Mouse (Mus musculus): ENCODE results near the gene Lrrc73. TPM values are rescaled to one million over a fixed set of nuclear protein-coding genes. Genes with fewer than 3 reads are reported as not detected.

The Lrrc73 gene
- 1 to 10 TPM; 6.0 to 7.9 TPM for total RNA-seq (2021)
- long read RNA-seq, experiment 1 = 0 reads
- long read RNA-seq, experiment 2, transcript Lrrc73-204 (6 exons, 2,010 nt) = major isoform, 5 of 6 reads
- long read RNA-seq, experiment 2, partial matches to known transcripts = 1 of 6 reads
- long read RNA-seq, experiment 2, other reads (novel, unspliced or antisense) = 0 of 6 reads

DNA sequence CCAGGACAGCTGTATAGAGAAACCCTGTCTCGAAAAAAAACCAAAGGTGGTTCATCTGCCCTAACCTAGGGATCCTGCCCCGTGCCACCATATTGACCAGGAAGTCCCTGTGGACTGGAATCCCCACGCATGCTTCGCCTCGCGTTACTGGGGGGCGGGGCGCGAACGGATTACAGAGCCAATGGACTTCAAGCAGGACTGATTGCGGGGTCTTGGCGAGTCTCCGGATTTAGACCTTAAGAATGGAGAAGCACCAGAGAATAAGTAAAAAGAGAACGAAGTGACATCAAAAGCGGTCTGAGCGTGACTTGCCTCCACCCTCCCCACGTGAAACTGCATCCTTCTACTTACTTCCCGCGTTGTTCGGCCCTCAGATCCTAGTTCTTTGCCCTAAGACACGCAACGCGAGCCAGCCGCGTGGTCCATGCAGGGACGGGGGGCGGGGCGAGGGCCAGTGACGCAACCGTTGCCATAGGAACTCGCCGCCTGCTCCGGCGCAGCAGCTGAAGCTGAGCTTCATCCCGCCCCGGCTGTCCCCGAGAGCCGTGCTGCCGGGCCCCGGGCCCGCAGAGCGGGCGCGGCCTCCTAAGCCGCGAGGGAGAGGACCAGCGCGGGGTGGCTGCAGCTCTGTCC, at the start of gene Lrrc73:
Lrrc73 (plus strand) TSS at position 80 of the 633 bp plus-strand sequence.
- DNase-seq (ENCODE audit: low spot score in 2 of 2) = peak; percentile 91 to 93

DNA sequence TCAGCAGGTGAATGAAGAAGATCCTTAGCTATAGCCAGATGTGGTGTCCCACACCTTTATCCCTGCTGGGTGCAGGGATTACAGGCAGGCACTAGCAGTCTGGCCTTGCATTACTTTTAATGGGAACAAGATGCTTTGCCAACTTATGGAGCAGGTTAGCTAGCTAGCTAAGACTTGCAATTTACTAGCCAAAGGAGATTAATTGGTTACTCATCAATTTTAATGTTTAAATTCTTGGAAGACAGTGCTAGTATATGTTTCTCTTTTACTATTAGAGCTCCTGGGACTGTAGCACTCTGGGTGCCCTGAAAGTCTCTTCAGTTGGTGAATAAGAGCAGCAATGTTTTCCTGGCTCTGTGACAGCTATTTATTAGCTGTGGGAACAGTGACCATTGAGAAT, 46.7 kb upstream of the Lrrc73 start:
- no peak for DNase-seq (ENCODE audit: low spot score in 2 of 2)

DNA sequence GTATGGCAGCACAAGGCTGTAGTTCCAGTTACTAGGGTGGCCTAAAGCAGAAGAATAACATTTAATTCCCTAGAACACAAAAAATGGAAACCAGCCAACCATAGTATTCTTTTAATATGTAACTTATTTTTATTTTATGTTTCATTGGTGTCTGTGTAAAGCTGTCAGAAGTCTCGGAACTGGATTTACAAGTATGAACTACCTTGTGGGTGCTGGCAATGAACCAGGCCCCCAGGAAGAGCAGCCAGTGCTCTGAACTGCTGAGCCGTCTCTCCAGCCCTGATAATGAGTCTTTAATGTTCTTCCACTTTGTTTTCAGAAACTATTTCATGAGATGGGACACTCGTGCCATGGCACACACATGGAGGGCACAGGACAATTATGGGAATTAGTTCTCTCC, 42.8 kb upstream of the Lrrc73 start:
- DNase-seq (ENCODE audit: low spot score in 2 of 2) = no peak

DNA sequence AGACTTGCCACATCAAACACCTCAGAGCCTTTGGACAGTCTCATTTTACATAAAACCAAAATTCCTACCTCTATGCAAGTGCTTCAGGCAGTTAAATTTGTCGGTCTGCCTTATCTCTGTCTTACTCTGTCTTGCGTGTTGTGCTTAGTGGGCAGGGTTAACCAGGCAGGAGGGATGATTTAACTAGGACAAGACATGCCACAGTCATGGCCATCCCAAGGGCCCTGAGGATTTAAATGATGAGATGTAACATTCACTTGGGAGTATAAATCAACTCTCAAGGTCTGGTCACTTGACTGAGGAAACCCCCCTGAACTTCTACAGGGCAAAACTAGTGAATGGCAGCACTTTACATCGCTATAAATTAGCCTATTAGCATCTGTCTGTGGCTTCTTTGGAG, 31.7 kb upstream of the Lrrc73 start:
- DNase-seq (ENCODE audit: low spot score in 2 of 2) = no peak

DNA sequence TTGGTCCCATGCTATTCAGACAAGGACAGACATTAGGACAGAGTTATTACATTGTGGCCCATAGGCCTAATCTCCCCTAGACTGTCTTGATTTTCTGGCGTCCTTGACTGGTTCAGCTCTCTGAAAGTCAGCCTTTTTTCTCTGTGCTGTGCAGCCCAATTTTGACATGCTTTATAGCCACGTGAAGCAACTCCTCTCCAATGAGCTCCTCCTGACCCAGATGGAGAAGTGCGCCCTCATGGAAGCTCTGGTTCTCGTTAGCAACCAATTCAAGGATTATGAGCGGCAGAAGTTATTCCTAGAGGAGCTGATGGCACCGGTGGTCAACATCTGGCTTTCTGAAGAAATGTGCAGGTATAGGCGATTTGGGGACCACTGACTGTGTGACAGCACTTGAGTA, 25.8 kb upstream of the Lrrc73 start:
- peak in 1 of 2 experiments; percentile 45 for DNase-seq (ENCODE audit: low spot score in 2 of 2)

DNA sequence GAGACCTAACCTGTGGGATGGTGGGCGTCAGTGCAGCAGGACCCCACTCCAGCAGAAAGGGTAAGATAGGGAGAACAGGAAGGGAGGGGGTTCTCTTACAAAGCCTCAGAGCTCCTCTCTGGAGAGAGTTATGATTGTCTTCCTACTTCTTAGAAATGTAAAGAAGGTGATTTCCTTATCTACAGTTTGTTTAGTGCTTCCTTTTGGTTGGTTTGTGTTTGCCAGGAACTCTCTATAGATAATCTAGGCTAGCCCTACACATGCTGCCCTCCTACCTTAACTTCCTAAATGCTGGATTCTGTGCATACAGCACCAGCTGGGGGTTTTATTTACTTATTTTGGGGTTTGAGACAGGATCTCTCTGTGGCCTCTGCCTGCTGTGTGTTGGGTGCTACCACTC, 17.3 kb upstream of the Lrrc73 start:
- DNase-seq (ENCODE audit: low spot score in 2 of 2) = no peak

DNA sequence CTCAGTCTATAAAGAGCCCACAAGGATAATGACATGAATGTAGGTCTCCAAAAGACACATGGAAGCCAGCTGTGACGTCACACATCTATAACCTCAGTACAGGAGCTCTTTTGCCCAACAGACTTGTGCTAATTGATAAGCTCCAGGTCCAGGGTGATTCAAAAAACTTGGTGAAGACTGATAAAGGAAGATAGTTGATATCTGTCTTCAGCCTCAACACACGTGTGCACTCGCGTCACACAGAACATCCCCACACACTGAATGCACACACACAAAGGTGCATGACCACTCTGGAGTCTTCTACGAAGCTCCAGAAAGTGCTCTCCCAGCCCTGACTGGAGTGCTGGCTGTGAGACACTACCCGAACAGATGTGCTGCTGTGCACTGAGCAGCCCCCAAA, 16.3 kb upstream of the Lrrc73 start:
- DNase-seq (ENCODE audit: low spot score in 2 of 2) = no peak

DNA sequence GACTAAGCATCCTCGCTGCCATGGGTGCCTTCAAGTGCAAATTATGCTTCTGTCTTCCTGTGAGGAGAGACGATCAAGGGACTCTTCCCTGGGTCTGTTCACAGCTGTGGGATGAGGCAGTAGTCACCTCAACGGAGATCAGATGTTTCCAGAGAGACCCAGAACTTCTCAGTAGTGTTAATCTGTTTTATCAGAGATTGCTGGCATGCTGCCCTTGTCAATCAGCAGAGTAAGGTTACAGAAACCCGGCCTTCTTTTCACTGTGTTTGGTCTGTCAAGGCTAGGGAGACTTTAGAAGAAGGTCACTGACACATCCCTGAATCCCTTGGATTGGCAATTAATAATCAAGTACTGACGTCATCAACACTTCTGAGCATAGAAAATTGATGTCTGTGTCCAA, 15.9 kb upstream of the Lrrc73 start:
- DNase-seq (ENCODE audit: low spot score in 2 of 2) = peak in 1 of 2 experiments; percentile 37

DNA sequence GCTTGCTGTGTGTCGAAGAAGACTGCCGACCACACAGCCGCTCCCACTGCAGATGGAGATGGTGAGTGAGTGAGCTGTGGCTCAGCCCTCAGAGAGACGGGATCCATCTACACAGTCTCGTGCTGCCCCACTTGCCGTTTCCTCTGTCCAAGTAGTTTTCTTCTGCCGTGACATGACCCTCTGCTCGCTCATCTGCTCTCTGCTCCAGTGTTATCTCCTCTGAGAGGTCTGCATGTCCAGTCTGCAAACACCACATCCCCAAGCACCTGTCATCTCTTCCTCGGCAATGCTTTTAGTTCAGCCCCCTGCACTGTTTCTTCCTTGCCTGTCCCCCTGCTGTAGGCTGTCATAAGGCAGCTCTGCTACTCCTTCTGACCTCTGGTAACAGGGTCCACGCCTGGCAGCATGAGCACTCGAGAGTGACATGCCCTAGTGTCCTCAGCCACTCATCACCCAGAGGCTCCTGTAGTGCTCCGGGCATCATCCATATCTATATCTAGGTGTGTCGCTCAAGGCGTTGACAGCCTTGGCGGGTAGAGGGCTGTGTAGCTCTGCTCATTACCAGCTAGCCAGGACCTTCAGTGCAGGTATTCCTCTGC, 13.7 kb upstream of the Lrrc73 start:
- DNase-seq (ENCODE audit: low spot score in 2 of 2) = no peak

DNA sequence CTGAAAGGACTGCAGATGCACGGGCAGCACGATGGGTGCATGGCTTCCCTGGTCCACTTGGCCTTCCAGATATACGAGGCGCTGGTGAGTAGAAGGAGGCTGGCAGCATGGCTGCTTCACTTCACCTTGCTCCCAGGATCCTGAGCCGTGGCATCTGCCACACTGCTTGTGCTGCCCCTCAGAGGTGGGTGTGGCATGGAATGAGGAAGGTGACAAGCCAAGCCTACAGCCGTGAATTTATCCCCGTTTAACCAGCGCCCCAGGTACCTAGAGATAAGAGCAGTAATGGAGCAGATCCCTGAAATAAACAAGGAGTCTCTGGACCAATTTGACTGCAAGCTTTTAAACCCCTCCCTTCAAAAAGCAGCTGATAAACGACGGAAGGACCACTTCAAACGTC, 11.9 kb upstream of the Lrrc73 start:
- DNase-seq (ENCODE audit: low spot score in 2 of 2) = no peak

DNA sequence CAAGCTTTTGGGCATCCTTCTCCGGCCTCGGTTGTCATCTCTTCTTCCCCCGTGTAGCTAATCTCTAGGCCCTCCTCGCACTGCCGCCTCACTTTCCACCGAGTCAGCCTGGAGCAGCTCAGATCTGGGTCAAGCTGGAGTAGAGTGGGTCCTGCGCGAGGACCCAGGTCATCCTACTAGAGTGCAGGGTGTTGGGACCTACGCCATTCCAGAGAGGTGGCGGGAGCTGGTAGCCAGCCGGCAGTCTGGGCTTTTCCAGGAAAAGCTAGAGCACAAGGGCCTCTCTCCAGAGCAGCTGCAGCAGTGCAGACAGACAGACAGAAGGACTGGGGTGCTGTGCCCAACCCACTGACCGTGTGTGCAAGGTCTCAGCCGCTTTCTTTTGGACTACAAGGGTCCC, 11.1 kb upstream of the Lrrc73 start:
- DNase-seq (ENCODE audit: low spot score in 2 of 2) = no peak

DNA sequence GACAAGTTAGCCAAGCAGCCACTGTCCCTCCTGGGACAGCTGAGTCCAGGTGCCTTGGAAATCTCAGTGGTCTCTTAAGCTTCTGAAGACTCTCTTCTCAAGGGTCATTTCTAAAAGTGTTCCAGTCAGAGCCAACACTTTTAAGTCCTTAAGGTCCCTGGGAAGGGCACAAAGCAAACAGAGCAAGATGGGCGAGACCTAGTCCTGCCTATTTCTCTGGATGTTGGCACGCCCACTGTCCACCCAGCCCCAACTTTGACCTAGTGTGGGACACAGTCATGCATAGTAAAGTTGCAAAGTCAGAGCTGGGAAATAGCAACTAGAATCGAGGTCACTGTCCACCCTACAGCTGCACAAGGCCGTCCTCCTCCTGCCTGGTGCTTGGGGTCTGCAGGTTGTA, 10.3 kb upstream of the Lrrc73 start:
- no peak for DNase-seq (ENCODE audit: low spot score in 2 of 2)

DNA sequence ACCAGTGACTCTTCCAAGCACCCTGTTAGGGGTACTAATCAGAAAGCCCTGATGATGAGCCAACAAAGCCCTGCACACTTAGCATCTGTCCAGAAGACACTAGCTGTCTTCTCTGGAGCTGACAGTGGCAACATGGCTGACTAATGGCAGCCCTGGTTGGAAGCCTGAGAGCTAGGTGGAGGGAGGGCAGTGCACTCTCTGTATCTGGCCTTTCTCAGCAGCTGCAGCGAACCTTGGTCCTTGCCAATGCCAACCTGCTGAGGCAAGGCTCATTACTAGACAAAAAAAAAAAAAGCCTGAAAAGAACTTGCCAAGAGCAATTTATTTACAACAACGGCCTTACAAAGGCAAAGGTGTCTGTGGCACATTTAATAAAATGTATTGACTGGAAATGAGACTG, 9.7 kb upstream of the Lrrc73 start:
- no peak for DNase-seq (ENCODE audit: low spot score in 2 of 2)

DNA sequence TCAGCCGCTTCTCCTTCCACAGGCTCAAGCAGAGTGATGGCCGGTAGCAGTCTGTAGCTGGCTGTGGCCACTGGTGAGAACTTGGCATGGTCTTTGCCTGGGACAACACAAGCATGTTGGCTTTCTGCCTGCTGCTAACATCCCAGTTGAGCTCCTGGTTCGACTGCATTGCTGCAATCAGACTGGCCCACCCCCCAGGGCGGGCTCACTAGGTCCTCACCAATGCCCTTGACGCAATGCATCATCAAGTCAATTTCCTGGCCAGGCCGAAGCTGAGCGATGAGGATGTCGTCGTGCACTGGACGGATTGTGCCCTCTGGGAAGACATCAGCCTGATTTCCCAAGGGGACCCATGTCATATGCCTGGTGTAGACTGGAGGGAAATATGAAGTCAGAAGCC, 8.8 kb upstream of the Lrrc73 start:
- DNase-seq (ENCODE audit: low spot score in 2 of 2) = peak in 1 of 2 experiments; percentile 57

DNA sequence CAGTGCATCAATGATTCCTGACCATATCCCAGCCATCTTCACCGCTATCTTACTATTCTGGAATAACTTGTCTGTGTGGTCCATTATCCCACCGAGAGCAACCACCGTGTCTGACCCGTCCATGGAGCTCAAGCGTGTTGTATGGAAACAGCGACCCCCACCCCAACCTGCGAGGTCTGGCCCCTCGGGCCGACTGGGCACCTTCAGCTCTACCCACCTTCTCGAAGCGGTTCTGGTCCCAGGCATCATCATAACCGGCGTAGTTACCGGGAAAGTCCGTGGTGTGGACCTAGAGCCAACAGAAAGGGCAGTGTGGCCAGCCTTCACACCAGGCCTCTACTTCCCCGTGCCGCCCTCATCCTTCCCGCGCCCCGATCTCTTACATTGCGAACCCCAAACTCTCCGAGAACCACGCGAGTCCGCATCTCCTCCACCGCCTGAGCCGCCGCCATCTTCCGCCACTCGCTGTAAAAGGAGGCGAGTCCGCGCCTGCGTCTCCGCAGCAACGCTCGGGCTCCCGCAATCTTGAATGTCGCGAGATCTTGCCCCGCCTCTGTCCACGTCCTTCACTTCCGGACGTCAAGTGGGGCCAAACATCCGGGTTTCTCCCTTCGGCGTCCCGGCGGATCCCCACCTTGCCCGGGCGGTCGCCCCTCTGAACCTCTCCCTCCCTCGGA, 5.7 kb upstream of the Lrrc73 start, which contains the start of the genes Polr1c and Yipf3:
Polr1c (minus strand) TSS at position 543 of the 677 bp plus-strand sequence.
Yipf3 (plus strand) TSS at position 569 of the 677 bp plus-strand sequence.
- DNase-seq (ENCODE audit: low spot score in 2 of 2) = peak; percentile 92 to 93

DNA sequence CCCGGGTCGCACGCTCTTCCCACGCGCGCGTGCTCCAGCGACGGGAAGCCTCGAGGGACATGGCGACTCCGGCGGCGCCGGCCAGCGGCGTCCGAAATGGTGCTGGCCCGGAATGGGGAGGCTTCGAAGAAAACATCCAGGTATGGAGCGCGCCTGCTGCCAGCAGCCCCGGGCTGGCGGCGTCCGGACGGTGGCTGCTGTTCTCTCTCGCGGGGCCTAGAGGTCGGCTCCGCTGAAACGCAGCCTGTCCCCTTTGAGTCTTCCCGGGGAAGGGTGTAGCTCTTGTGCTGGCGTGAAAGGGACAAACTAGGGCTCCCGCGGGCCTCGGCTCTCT, 5.2 kb upstream of the Lrrc73 start:
- DNase-seq (ENCODE audit: low spot score in 2 of 2) = peak in 1 of 2 experiments; percentile 38

DNA sequence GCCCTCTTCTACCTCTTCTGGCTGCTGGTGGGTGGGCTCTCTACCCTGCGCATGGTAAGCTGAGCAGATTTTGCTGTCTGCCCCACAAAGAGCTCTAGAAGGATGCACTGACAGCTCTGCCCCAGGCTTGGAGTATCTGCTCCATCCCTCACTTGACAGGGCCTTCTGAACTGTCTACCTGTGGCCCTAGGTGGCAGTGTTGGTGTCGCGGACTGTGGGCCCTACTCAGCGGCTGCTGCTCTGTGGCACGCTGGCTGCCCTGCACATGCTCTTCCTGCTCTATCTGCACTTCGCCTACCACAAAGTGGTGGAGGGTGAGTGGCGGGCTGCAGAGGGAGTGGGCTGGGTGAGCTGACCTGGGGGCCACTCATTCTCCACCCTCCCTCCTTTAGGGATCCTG, 2.2 kb upstream of the Lrrc73 start:
- DNase-seq (ENCODE audit: low spot score in 2 of 2) = no peak

DNA sequence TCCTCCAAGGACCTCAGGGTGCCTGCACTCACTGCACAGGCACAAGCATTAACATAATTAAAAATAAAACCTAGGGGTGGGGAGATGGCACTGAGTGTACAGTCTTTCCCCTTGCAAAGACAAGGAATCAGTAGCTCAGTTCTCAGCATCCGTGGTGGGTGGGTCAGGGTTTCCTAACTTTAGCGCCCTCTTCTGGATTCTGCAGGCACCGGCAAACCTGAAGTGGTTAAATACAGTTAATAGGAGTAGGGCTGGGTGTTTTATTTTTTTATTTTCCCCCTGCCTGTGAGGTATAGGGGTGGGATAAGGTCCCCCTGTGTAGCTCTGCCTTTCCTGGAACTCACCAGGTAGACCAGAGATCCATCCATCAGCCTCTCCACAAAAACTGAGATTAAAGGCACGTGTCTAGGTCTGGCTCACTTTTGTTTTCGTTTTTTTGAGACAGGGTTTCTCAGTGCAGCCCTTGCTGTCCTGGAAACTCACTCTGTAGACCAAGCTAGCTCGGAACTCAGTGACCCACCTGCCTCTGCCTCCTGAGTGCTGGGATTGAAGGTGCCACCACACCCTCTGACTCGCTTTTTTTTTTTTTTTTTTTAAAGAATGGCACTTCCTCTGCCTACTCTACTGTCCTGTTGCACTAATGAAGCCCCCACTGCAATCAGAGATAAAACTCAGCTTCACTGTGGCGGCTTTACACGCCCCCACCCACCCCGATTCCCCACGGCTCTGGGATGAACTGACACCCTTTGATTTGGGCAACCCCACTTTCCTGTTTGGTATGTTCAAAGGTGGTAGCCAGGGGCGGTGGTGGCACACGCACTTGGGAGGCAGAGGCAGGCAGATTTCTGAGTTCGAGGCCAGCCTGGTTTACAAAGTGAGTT, 520 bp upstream of the Lrrc73 start:
- peak in 1 of 2 experiments; percentile 43 for DNase-seq (ENCODE audit: low spot score in 2 of 2)

DNA sequence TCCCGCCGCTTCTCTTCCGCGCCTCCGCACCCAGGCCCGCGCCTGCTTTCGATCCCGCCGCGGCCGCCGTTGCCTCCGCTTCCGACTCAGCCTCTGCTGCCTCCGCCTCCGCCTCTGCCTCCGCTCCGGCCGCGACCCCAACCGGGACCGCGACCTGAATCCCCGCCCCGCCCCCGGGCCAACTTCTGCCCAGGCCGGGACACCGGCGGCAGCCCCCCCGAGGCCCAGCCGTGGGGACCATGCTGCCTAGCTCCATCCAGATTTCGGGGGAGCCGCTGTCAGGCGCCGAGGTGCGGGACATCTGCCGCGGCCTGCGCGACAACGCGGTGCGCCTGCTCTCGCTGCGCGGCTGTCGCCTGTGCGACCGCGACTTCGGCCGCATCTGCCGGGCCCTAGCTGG, 775 bp downstream of the Lrrc73 start:
- peak; percentile 47 to 58 for DNase-seq (ENCODE audit: low spot score in 2 of 2)

DNA sequence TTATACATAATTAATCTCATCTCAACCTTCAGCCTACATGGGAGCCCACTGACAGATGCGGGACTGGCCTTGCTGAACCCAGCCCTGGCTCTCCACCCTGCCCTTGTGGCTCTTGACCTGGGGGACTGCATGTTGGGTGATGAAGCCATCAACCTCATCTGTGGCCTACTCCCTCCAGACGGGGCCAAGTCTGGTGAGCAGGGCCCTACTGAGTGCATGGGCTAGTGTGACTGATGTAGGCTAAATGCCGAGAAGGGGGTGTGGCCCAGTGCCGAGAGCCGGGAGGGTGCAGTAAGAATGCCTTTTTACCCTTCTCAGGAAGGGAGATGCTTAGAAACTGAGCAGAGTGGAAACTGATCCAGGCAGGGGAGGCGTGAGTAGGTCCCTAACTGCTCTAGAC, 1.8 kb downstream of the Lrrc73 start:
- no peak for DNase-seq (ENCODE audit: low spot score in 2 of 2)
